Mouse (Mus musculus): ENCODE data around the gene Eomes. TPM values are rescaled to one million over a fixed set of nuclear protein-coding genes. Genes with fewer than 3 reads are reported as not detected.

Gene Eomes
- not detected in 2 replicates for polyA plus RNA-seq (2012)

- TF ChIP-seq GATA1 (IDR thresholded peaks at IDR 0.05; ENCODE audit: low read length): no peak
These were observed at the start of gene Eomes for GRCm38 (mm10) chr9:118477961-118478360. Gene Eomes, plus strand, starts transcription at chr9:118478212.

- no peak for TF ChIP-seq GATA1 (IDR thresholded peaks at IDR 0.05; ENCODE audit: low read length)
These were observed 33.2 kb upstream of the Eomes start for GRCm38 (mm10) chr9:118444809-118445208.

GRCm38 (mm10) chr9:118449336-118449735 is 28.7 kb upstream of the Eomes start:
- TF ChIP-seq GATA1 (IDR thresholded peaks at IDR 0.05; ENCODE audit: low read length): no peak

DNA sequence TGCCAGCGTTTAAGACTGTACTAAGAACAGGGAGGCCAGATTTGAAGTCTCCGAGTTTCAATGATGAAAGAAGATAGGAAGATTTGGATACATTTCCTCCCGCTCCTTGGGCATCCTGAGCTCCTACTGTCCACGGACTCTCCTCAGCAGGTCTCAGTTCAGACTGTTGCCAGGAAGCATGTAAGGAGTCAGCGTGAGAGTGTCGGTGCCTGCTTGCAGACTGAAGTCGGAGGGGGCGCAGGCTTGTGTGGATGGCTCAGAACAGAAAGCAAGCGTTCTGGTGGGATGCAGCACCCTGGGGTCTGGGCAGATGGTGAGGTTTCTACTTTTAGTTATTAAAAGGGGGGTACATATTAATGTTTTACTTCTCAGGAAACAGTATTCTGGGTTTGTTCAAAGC is 24.6 kb upstream of the Eomes start:
- no peak for TF ChIP-seq GATA1 (IDR thresholded peaks at IDR 0.05; ENCODE audit: low read length)

DNA sequence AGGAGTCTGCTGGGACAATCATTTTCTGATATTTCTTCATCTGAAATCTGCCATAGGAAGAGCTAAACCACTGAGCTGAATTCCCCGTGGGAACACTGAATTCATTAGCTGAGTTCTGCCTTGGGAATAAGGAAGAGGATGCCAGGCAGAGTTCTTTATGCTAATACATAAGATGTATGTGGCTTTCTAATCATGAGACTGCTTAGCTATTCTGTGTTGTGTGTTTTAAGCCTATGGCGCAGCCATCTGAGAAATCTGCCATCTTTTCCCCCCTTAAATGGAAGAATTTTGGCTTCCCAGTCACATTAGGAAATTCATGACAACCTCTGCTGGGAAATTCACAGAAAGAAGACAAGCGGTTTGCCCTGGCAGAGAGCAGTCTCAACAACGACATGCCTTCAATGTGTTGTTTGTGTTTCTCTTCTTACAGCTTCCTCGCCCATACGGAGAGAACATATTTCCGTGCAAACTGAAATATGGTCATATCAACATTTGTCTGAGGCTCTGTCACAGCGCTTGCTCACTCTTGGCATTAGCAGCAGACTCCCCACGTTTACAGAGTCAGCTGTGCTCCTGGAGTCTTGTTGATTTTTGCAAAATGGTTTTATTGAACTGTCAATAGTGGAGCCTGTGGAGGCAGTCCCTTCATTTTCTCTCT is 22.7 kb upstream of the Eomes start:
- TF ChIP-seq GATA1 (IDR thresholded peaks at IDR 0.05; ENCODE audit: low read length): no peak

DNA sequence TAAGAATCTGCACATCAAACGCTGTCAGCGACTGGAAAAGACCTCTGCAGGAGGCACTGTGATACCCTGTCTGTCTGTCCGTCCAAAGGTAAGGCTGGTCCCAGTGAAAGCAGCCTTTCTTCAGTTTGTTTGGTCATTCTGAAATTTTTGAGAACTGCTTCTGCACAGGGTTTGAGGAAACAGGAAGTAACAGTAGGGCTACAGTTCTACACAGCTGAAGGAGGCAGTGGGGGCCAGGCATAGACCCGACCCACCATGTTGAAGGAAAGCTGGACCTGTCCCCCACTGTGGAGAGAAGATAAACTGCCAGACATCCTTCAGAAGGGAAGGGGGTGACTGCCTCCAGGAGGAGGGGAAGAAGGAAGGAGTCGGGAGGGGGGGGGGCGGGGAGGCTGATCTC is 21.6 kb upstream of the Eomes start:
- no peak for TF ChIP-seq GATA1 (IDR thresholded peaks at IDR 0.05; ENCODE audit: low read length)

- TF ChIP-seq GATA1 (IDR thresholded peaks at IDR 0.05; ENCODE audit: low read length): no peak
These were observed 20.0 kb upstream of the Eomes start for GRCm38 (mm10) chr9:118458039-118458438.

DNA sequence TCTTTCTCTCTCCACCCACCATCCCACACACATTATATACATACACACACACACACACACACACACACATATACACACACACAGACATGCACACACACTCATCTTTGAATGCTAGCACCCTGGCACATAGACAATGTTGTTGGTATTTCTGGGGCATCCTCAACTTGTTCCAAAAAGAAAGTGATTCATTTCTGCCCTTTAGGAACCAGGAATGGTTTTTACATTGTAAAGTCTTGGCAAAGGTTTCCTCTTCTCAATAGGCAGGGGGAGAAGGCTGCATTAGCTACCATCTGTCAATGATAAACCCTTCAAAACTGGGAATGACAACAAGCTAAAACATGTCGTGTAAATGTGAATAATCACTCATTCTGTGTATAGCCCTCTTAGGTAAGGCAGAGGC is 14.0 kb upstream of the Eomes start:
- no peak for TF ChIP-seq GATA1 (IDR thresholded peaks at IDR 0.05; ENCODE audit: low read length)

DNA sequence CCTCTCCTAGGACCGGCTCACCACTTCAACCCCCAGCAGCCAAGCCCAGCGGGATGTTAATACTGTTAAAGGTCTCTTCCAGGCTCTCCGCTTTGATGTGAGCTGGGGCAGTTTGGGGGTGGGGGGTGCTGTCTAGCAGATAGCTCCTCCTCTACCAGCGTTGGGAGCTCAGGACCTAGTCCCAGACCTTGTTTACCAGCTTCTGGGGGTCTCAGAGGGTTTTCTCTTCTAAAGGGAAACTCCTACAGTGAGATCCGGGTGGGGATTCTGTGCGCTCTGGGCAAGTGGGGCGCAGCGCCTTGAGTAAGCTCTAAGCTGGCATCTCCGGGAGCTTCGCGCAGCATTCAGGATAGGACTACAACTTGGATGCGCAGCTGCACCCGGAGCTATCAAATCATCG is 9.7 kb upstream of the Eomes start:
- TF ChIP-seq GATA1 (IDR thresholded peaks at IDR 0.05; ENCODE audit: low read length): no peak

- no peak for TF ChIP-seq GATA1 (IDR thresholded peaks at IDR 0.05; ENCODE audit: low read length)
These were observed 8.7 kb upstream of the Eomes start for GRCm38 (mm10) chr9:118469272-118469671.

GRCm38 (mm10) chr9:118471296-118471695 is 6.7 kb upstream of the Eomes start:
- TF ChIP-seq GATA1 (IDR thresholded peaks at IDR 0.05; ENCODE audit: low read length): no peak

GRCm38 (mm10) chr9:118476211-118476765 is 1.7 kb upstream of the Eomes start:
- no peak for TF ChIP-seq GATA1 (IDR thresholded peaks at IDR 0.05; ENCODE audit: low read length)

DNA sequence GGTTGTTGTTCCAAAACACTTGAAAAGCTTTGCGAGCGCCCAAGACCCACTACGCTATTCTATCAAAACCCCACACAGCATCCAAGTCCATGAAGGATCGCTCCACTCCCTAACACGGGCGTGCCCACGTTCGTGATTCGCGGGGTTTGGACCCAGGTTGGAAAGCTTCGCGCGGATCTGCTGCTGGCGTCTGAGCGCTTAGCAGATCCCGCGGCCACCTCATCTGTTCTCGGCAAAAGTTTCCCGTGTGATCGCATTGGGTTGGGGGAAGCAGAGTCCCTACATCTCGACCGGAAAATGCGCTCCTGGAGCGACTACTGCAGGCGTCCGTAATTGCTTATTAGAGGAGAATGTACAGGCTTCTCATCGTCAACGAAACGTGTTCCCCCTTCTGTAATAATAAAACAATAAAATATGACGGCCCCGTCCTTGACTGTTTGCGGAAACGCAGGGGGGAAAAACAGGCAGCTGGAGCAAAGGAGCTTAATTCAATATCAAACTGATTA is 1.2 kb upstream of the Eomes start:
- TF ChIP-seq GATA1 (IDR thresholded peaks at IDR 0.05; ENCODE audit: low read length): no peak

GRCm38 (mm10) chr9:118477281-118477931 is 606 bp upstream of the Eomes start:
- TF ChIP-seq GATA1 (IDR thresholded peaks at IDR 0.05; ENCODE audit: low read length): no peak

GRCm38 (mm10) chr9:118478458-118478838 is 436 bp downstream of the Eomes start:
- TF ChIP-seq GATA1 (IDR thresholded peaks at IDR 0.05; ENCODE audit: low read length): no peak

DNA sequence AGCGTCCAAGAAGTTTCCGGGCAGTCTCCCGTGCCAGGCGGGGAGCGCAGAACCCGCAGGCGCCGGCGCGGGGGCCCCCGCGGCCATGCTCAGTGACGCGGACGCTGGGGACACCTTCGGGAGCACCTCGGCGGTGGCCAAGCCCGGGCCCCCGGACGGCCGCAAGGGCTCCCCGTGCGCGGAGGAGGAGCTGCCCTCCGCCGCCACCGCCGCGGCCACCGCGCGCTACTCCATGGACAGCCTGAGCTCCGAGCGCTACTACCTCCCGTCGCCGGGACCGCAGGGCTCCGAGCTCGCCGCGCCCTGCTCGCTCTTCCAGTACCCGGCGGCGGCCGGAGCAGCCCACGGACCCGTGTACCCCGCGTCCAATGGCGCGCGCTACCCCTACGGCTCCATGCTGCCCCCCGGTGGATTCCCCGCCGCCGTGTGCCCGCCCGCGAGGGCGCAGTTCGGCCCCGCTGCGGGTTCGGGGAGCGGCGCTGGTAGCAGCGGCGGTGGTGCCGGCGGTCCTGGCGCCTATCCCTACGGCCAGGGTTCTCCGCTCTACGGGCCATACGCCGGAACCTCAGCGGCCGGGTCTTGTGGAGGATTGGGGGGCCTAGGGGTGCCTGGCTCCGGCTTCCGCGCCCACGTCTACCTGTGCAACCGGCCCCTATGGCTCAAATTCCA is 961 bp downstream of the Eomes start:
- TF ChIP-seq GATA1 (IDR thresholded peaks at IDR 0.05; ENCODE audit: low read length): no peak
